Comparison of ENCODE assay signal across 11 mouse cellular contexts in the genomic region with DNA sequence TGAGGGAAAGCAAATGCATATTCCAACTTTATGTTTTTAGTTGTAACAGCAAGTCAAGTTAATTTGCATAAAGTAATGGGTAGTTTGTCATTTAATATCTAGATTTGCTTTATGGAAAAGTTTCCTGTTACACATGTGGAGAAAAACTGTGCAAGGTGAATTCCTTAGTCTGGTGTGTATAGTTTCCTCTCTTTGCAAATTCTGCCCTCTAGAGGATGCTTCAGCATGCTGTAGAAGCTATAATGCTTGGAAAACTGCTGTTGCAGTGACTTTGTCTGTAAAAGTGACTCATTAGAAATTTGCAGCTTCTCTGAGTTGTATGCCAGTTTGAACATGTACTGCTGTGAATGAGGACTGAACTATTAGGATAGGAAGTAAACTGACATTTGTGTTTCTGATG. TPM values are rescaled to one million over a fixed set of nuclear protein-coding genes. Genes with fewer than 3 reads are reported as not detected.
DNase-seq lines count a peak whose midpoint lies in the region; ATAC-seq and TF ChIP-seq lines count a peak whose summit lies in the region.
"Had no signal": no experiment of that assay in that cellular context is flagged by ENCODE, and none has a peak within 500 bp of the region (broad histone marks: within the 10 kb centered on the region; RNA-seq: fewer than 3 reads in every experiment).

No protein-coding gene starts in this region.

- TF ChIP-seq EP300 in MEL (IDR thresholded peaks at IDR 0.05; ENCODE audit: low read depth in 1 of 2, low read length in 2 of 2), result no peak

- no peaks in the 10 kb centered on the region for H3K79me2 ChIP-seq in MEL (ENCODE audit: control insufficient read depth, insufficient read depth, low read length, poor library complexity)

- TF ChIP-seq CTCF in MEL (IDR thresholded peaks at IDR 0.05 in 2 of 3, conservative IDR thresholded peaks at IDR 0.05 in 1 of 3; ENCODE audit: control insufficient read depth in 1 of 3, insufficient read depth in 1 of 3, low read depth in 2 of 3, low read length in 3 of 3, poor library complexity in 1 of 3, severe bottlenecking in 1 of 3), result peak in 2 of 3 experiments; percentile 26 to 47; a peak in 3 of 6 replicates

- ATAC-seq in kidney, embryonic 15.5 days (replicated peaks; ENCODE audit: low FRiP score), result no peak
- ATAC-seq in intestine, embryonic 16.5 days, result peak; percentile 50; the same call in 1 of the 2 replicates

- peaks cover 21% of the 10 kb centered on the region for H3K36me3 ChIP-seq in kidney, embryonic 15.5 days
- no peaks in the 10 kb centered on the region for H3K36me3 ChIP-seq in MEL (ENCODE audit: control insufficient read depth in 1 of 2, insufficient read depth in 2 of 2, low read length in 2 of 2)
- no peaks in the 10 kb centered on the region for H3K36me3 ChIP-seq in intestine, embryonic 16.5 days (ENCODE audit: control insufficient read depth, insufficient read depth, low read length)

- H3K4me3 ChIP-seq in kidney, embryonic 15.5 days (replicated peaks), result no peak overlapping the region
- H3K4me3 ChIP-seq in MEL (ENCODE audit: control insufficient read depth in 1 of 2, insufficient read depth in 1 of 2, low read depth in 2 of 2, low read length in 2 of 2), result no peak overlapping the region
- H3K4me3 ChIP-seq in intestine, embryonic 16.5 days (ENCODE audit: low read length), result no peak overlapping the region
- H3K4me3 ChIP-seq: erythroblast, embryonic 14.5 days had no signal

- no peak for TF ChIP-seq POLR2A in MEL (IDR thresholded peaks at IDR 0.05; ENCODE audit: control insufficient read depth in 1 of 2, insufficient read depth in 1 of 2, low read depth in 1 of 2, low read length in 2 of 2, poor library complexity in 1 of 2)

- H3K27me3 ChIP-seq in kidney, embryonic 15.5 days, result no peaks in the 10 kb centered on the region
- H3K27me3 ChIP-seq in MEL (ENCODE audit: control insufficient read depth in 1 of 2, insufficient read depth in 2 of 2, low read length in 2 of 2), result no peaks in the 10 kb centered on the region
- no peaks in the 10 kb centered on the region for H3K27me3 ChIP-seq in intestine, embryonic 16.5 days (replicated peaks; ENCODE audit: control insufficient read depth, insufficient read depth, low read length)

- H3K9me3 ChIP-seq in kidney, embryonic 15.5 days (replicated peaks), result no peaks in the 10 kb centered on the region
- H3K9me3 ChIP-seq in MEL (replicated peaks; ENCODE audit: insufficient read depth, low read length), result no peaks in the 10 kb centered on the region
- H3K9me3 ChIP-seq in intestine, embryonic 16.5 days (ENCODE audit: control insufficient read depth, low read length), result no peaks in the 10 kb centered on the region

- no peak overlapping the region for H3K4me2 ChIP-seq in kidney, embryonic 15.5 days
- H3K4me2 ChIP-seq in intestine, embryonic 16.5 days (ENCODE audit: low read depth, low read length), result no peak overlapping the region

- peak; percentile 44 for DNase-seq in embryo, embryonic 10 days (ENCODE audit: low spot score)
- no peak for DNase-seq in embryo, embryonic 9.5 days (ENCODE audit: extremely low spot score)
- peak; percentile 2 to 13 for DNase-seq in kidney, postnatal 36 days
- DNase-seq in MEL (ENCODE audit: low read depth, low spot score), result peak; percentile 33
- DNase-seq in c-Kit-positive CD71-positive TER-119-positive erythroid progenitor cells, embryonic 14.5 days (ENCODE audit: low spot score), result no peak
- DNase-seq in urinary bladder, postnatal 14 days (ENCODE audit: low spot score), result no peak

- no peaks in the 10 kb centered on the region for H3K4me1 ChIP-seq in kidney, embryonic 15.5 days
- no peaks in the 10 kb centered on the region for H3K4me1 ChIP-seq in MEL (ENCODE audit: control insufficient read depth in 1 of 2, insufficient read depth in 2 of 2, low read length in 2 of 2)
- no peaks in the 10 kb centered on the region for H3K4me1 ChIP-seq in intestine, embryonic 16.5 days (ENCODE audit: control insufficient read depth, insufficient read depth, low read length)

- no peak overlapping the region for H3K9ac ChIP-seq in kidney, embryonic 15.5 days
- H3K9ac ChIP-seq in MEL (ENCODE audit: control insufficient read depth, low read depth, low read length, poor library complexity, severe bottlenecking), result no peak overlapping the region
- no peak overlapping the region for H3K9ac ChIP-seq in intestine, embryonic 16.5 days (ENCODE audit: low read depth, low read length)

- TF ChIP-seq RAD21 in MEL (IDR thresholded peaks at IDR 0.05; ENCODE audit: low read depth, low read length), result peak; percentile 35

- no peak overlapping the region for H3K27ac ChIP-seq in kidney, embryonic 15.5 days
- no peak overlapping the region for H3K27ac ChIP-seq in MEL (ENCODE audit: control insufficient read depth, low read depth, low read length)
- no peak overlapping the region for H3K27ac ChIP-seq in intestine, embryonic 16.5 days (ENCODE audit: low read length)

TF ChIP-seq in MEL, 35 proteins besides CTCF, POLR2A, EP300 and RAD21:
- TF ChIP-seq SMC3 (IDR thresholded peaks at IDR 0.05; ENCODE audit: low read depth, low read length), result 0 out of 2 replicates have a peak, but pooled peaks have one; percentile 34
- no peak for TF ChIP-seq CHD2 (IDR thresholded peaks at IDR 0.05; ENCODE audit: low read length)

RNA-seq across cellular contexts. Expression of gene Cyp2j13, which starts 54.5 kb away (rescaled TPM):
- 2.8 and 3.5 TPM in 2 replicates for polyA plus RNA-seq in kidney, embryonic 15.5 days (2015; fragmentation: Nextera tagmentation; extraction: Ambion mirVana)
- not detected in 2 replicates for total RNA-seq in MEL (2012; rRNA removed)
- not detected for polyA plus RNA-seq in MEL (2012; ENCODE audit: insufficient read depth in 1 of 2, insufficient read length in 2 of 2, low read depth in 1 of 2, low replicate concordance in 2 of 2, missing spikeins in 1 of 2)
- polyA plus RNA-seq in intestine, embryonic 16.5 days (2015; fragmentation: Nextera tagmentation; extraction: Ambion mirVana), result 0.29 and 1.3 TPM in 2 replicates
- total RNA-seq: hematopoietic stem cell, adult 5-6 weeks had no signal
- polyA plus RNA-seq: erythroblast, embryonic 14.5 days; small intestine, adult 2 months had no signal

RNA-seq across cellular contexts. Expression of gene Hook1, which starts 55.8 kb away (rescaled TPM):
- polyA plus RNA-seq in kidney, embryonic 15.5 days (2015; fragmentation: Nextera tagmentation; extraction: Ambion mirVana), result 22.6 and 23.6 TPM in 2 replicates
- total RNA-seq in MEL (2012; rRNA removed), result not detected in 2 replicates
- not detected for polyA plus RNA-seq in MEL (2012; ENCODE audit: insufficient read depth in 1 of 2, insufficient read length in 2 of 2, low read depth in 1 of 2, low replicate concordance in 2 of 2, missing spikeins in 1 of 2)
- polyA plus RNA-seq in intestine, embryonic 16.5 days (2015; fragmentation: Nextera tagmentation; extraction: Ambion mirVana), result 31.1 and 34.9 TPM in 2 replicates
- polyA plus RNA-seq: erythroblast, embryonic 14.5 days had no signal

Comparison
In these comparisons a context has a peak if more than half of its experiments do, and no peak if none do; other contexts are left out.
1. DNase-seq: peak in embryo, embryonic 10 days (single experiment), kidney, postnatal 36 days (2 of 2) and MEL (single experiment); none in embryo, embryonic 9.5 days (single experiment), c-Kit-positive CD71-positive TER-119-positive erythroid progenitor cells, embryonic 14.5 days (single experiment) and urinary bladder, postnatal 14 days (single experiment).
2. RNA of gene Hook1, which starts 55.8 kb away (polyA plus RNA-seq): 31.1 to 34.9 TPM in intestine, embryonic 16.5 days and 22.6 to 23.6 TPM in kidney, embryonic 15.5 days; not detected in MEL; every median in the first group is over 10 times any median in the second.